Mouse (Mus musculus) MEL (cell line): Measurements from ENCODE around the gene 2310033P09Rik.

Experiments used
- BHLHE40 ChIP-seq: IDR thresholded peaks from 2 replicates; pipeline ENCODE4 v1.6.1; 2012; ENCODE audit warnings: low read depth, mild to moderate bottlenecking, inconsistent platforms, low read length, improper control_type of control experiment, borderline replicate concordance
- CHD2 ChIP-seq: IDR thresholded peaks from 2 replicates; pipeline ENCODE4 v1.6.1; 2011; ENCODE audit warnings: low read length, improper control_type of control experiment
- CTCF ChIP-seq, 3 experiments: IDR thresholded peaks in 2 of 3; conservative IDR thresholded peaks in 1 of 3; 2 replicates each; pipeline ENCODE4 v1.5.1; 2011 to 2012; ENCODE audit warnings: low read length in 3 of 3, low read depth in 2 of 3, mild to moderate bottlenecking in 2 of 3, improper control_type of control experiment in 1 of 3, inconsistent platforms in 1 of 3, mixed read lengths in 1 of 3, moderate library complexity in 1 of 3; ENCODE audit not compliant: control insufficient read depth in 1 of 3, insufficient read depth in 1 of 3, poor library complexity in 1 of 3, severe bottlenecking in 1 of 3
- GABPA ChIP-seq: IDR thresholded peaks from 2 replicates; pipeline ENCODE4 v1.6.1; 2012; ENCODE audit warnings: low read depth, mild to moderate bottlenecking, inconsistent platforms, low read length, improper control_type of control experiment, moderate library complexity
- GATA1 ChIP-seq: IDR thresholded peaks from 2 replicates; pipeline ENCODE4 v1.6.1; 2011; ENCODE audit warnings: low read depth, low read length, improper control_type of control experiment
- MAFK ChIP-seq: IDR thresholded peaks from 2 replicates; pipeline ENCODE4 v1.6.1; 2011; ENCODE audit warnings: low read depth, mild to moderate bottlenecking, low read length, improper control_type of control experiment, borderline replicate concordance
- MAX ChIP-seq: IDR thresholded peaks from 2 replicates; pipeline ENCODE4 v1.6.1; 2011; ENCODE audit warnings: low read length, improper control_type of control experiment
- MYB ChIP-seq: IDR thresholded peaks from 2 replicates; pipeline ENCODE4 v1.6.1; 2011; ENCODE audit warnings: mild to moderate bottlenecking, low read depth, low read length, improper control_type of control experiment
- POLR2A ChIP-seq, 2 experiments: IDR thresholded peaks; 2 replicates each; pipeline ENCODE4 v1.6.1; 2011 to 2012; ENCODE audit warnings: low read length in 2 of 2, mild to moderate bottlenecking in 2 of 2, control low read depth in 1 of 2, improper control_type of control experiment in 1 of 2, low read depth in 1 of 2, moderate library complexity in 1 of 2; ENCODE audit not compliant: control insufficient read depth in 1 of 2, insufficient read depth in 1 of 2, poor library complexity in 1 of 2
- POLR2AphosphoS5 ChIP-seq: IDR thresholded peaks from 2 replicates; pipeline ENCODE4 v1.6.1; 2012; ENCODE audit warnings: low read depth, borderline replicate concordance, mild to moderate bottlenecking, inconsistent platforms, low read length, moderate library complexity, mixed read lengths
- SIN3A ChIP-seq: IDR thresholded peaks from 2 replicates; pipeline ENCODE4 v1.6.1; 2012; ENCODE audit warnings: low read length, improper control_type of control experiment, inconsistent platforms
- TCF12 ChIP-seq: IDR thresholded peaks from 2 replicates; pipeline ENCODE4 v1.6.1; 2014; ENCODE audit warnings: low read depth, mild to moderate bottlenecking, inconsistent platforms, low read length, improper control_type of control experiment, moderate library complexity
- USF2 ChIP-seq, 2 experiments: IDR thresholded peaks; 2 replicates each; pipeline ENCODE4 v1.6.1; 2011 to 2012; ENCODE audit warnings: improper control_type of control experiment in 2 of 2, low read length in 2 of 2, borderline replicate concordance in 1 of 2, inconsistent platforms in 1 of 2, low read depth in 1 of 2, mild to moderate bottlenecking in 1 of 2; ENCODE audit not compliant: insufficient read depth in 1 of 2
- ZNF384 ChIP-seq: IDR thresholded peaks from 2 replicates; pipeline ENCODE4 v1.6.1; 2012; ENCODE audit warnings: low read depth, mild to moderate bottlenecking, inconsistent platforms, low read length, improper control_type of control experiment

- TF ChIP-seq CTCF (IDR thresholded peaks at IDR 0.05 in 2 of 3, conservative IDR thresholded peaks at IDR 0.05 in 1 of 3; ENCODE audit: control insufficient read depth in 1 of 3, insufficient read depth in 1 of 3, low read depth in 2 of 3, low read length in 3 of 3, poor library complexity in 1 of 3, severe bottlenecking in 1 of 3): no peak
- TF ChIP-seq SIN3A: no peak
- TF ChIP-seq POLR2A (IDR thresholded peaks at IDR 0.05; ENCODE audit: control insufficient read depth in 1 of 2, insufficient read depth in 1 of 2, low read depth in 1 of 2, low read length in 2 of 2, poor library complexity in 1 of 2): no peak
- no peak for TF ChIP-seq MYB
- TF ChIP-seq MAX: no peak
- peak; percentile 82; the same call in 1 of the 2 replicates for TF ChIP-seq BHLHE40
- no peak for TF ChIP-seq GATA1
- no peak for TF ChIP-seq MAFK
- no peak for TF ChIP-seq ZNF384
- no peak for TF ChIP-seq USF2 (IDR thresholded peaks at IDR 0.05; ENCODE audit: borderline replicate concordance in 1 of 2, insufficient read depth in 1 of 2, low read depth in 1 of 2, low read length in 2 of 2)
- no peak for TF ChIP-seq GABPA
- TF ChIP-seq POLR2AphosphoS5: no peak
- TF ChIP-seq CHD2: no peak
- no peak for TF ChIP-seq TCF12
Measured at GRCm38 (mm10) chr11:59224025-59224424, 15.9 kb downstream of the 2310033P09Rik start.
